Mouse (Mus musculus) CH12.LX (cell line): ENCODE measurements at regions not wholly inside any gene's neighbourhood (a gene's known extent, or its start where the extent isn't known, plus 50 kb on each side); places are given as distances from the start of the nearest gene placed in this dataset.

Experiments
- DNase-seq: peaks from one replicate; pipeline ENCODE4 v3.0.0-alpha.2; 2013; ENCODE audit errors: extremely low read depth
- H3K27ac ChIP-seq: 2 replicates; pipeline ENCODE4 v1.5.1; 2012; ENCODE audit warnings: low read depth, mild to moderate bottlenecking, control low read depth, moderate library complexity; ENCODE audit not compliant: insufficient read depth
- H3K27me3 ChIP-seq: replicated peaks from 2 replicates; pipeline ENCODE3; 2012; ENCODE audit warnings: inconsistent platforms
- H3K36me3 ChIP-seq, 2 experiments: replicated peaks in 1 of 2; 2 replicates each; pipeline versions ENCODE3 to v1.6.1; 2012; ENCODE audit warnings: inconsistent platforms in 1 of 2, low read length in 1 of 2, mild to moderate bottlenecking in 1 of 2, mixed read lengths in 1 of 2, moderate library complexity in 1 of 2; ENCODE audit not compliant: control insufficient read depth in 1 of 2, insufficient read depth in 1 of 2
- H3K4me1 ChIP-seq, 2 experiments: 2 replicates each; pipeline ENCODE4 v1.6.1; 2012; ENCODE audit warnings: inconsistent platforms in 1 of 2, moderate library complexity in 1 of 2; ENCODE audit not compliant: insufficient read depth in 2 of 2, control insufficient read depth in 1 of 2
- H3K4me2 ChIP-seq: 2 replicates; pipeline ENCODE4 v1.6.1; 2012; ENCODE audit warnings: low read depth, mild to moderate bottlenecking, control low read depth; ENCODE audit not compliant: poor library complexity, insufficient read depth, severe bottlenecking
- H3K4me3 ChIP-seq, 3 experiments: fragments of 150-350 bp in 1 of 3; sonication (generic) in 1 of 3; replicated peaks in 1 of 3; 2 replicates each; pipeline versions ENCODE3 to v1.5.1; 2011 to 2012; ENCODE audit warnings: low read depth in 2 of 3, low read length in 2 of 3, mild to moderate bottlenecking in 2 of 3, moderate library complexity in 2 of 3, control low read depth in 1 of 3, improper control_type of control experiment in 1 of 3, inconsistent platforms in 1 of 3, mixed read lengths in 1 of 3; ENCODE audit not compliant: poor library complexity in 1 of 3
- H3K79me2 ChIP-seq: replicated peaks from 2 replicates; pipeline ENCODE4 v1.6.1; 2012; ENCODE audit warnings: mild to moderate bottlenecking, moderate library complexity; ENCODE audit not compliant: control insufficient read depth, poor library complexity, insufficient read depth, severe bottlenecking; ENCODE audit errors: extremely low read depth
- H3K9ac ChIP-seq: 2 replicates; pipeline ENCODE4 v1.6.1; 2012; ENCODE audit warnings: low read depth, mild to moderate bottlenecking, control low read depth, moderate library complexity; ENCODE audit not compliant: insufficient read depth
- H3K9me3 ChIP-seq: replicated peaks from 2 replicates; pipeline ENCODE3; 2012; ENCODE audit warnings: low read length, inconsistent platforms, mixed read lengths
- CHD1 ChIP-seq: IDR thresholded peaks from 2 replicates; pipeline ENCODE4 v1.6.1; 2012; ENCODE audit warnings: low read depth, low read length, improper control_type of control experiment, inconsistent platforms
- CHD2 ChIP-seq: IDR thresholded peaks from 2 replicates; pipeline ENCODE4 v1.6.1; 2011; ENCODE audit warnings: low read length, improper control_type of control experiment
- CTCF ChIP-seq, 2 experiments: IDR thresholded peaks in 1 of 2; conservative IDR thresholded peaks in 1 of 2; 2 replicates each; pipeline ENCODE4 v1.5.1; 2011 to 2012; ENCODE audit warnings: low read depth in 2 of 2, low read length in 2 of 2, improper control_type of control experiment in 1 of 2, inconsistent platforms in 1 of 2, mild to moderate bottlenecking in 1 of 2, moderate library complexity in 1 of 2
- ELF1 ChIP-seq: IDR thresholded peaks from 2 replicates; pipeline ENCODE4 v1.6.1; 2014; ENCODE audit warnings: low read depth, mild to moderate bottlenecking, inconsistent platforms, low read length, improper control_type of control experiment
- EP300 ChIP-seq: IDR thresholded peaks from 2 replicates; pipeline ENCODE4 v1.6.1; 2011; ENCODE audit warnings: low read length, improper control_type of control experiment
- ETS1 ChIP-seq: conservative IDR thresholded peaks from 2 replicates; pipeline ENCODE4 v1.6.1; 2012; ENCODE audit warnings: low read depth, mild to moderate bottlenecking, inconsistent platforms, low read length, improper control_type of control experiment, moderate library complexity
- GABPA ChIP-seq: IDR thresholded peaks from 2 replicates; pipeline ENCODE4 v1.6.1; 2012; ENCODE audit warnings: low read depth, low read length, improper control_type of control experiment, inconsistent platforms; ENCODE audit not compliant: insufficient replicate concordance
- HCFC1 ChIP-seq: IDR thresholded peaks from 2 replicates; pipeline ENCODE4 v1.6.1; 2012; ENCODE audit warnings: low read depth, mild to moderate bottlenecking, inconsistent platforms, low read length, improper control_type of control experiment
- JUND ChIP-seq: conservative IDR thresholded peaks from 2 replicates; pipeline ENCODE4 v1.6.1; 2011; ENCODE audit warnings: low read depth, low read length, improper control_type of control experiment
- MAX ChIP-seq: IDR thresholded peaks from 2 replicates; pipeline ENCODE4 v1.6.1; 2011; ENCODE audit warnings: low read length, improper control_type of control experiment
- MAZ ChIP-seq: IDR thresholded peaks from 2 replicates; pipeline ENCODE4 v1.6.1; 2012; ENCODE audit warnings: low read depth, mild to moderate bottlenecking, inconsistent platforms, low read length, improper control_type of control experiment, moderate library complexity
- MEF2A ChIP-seq: IDR thresholded peaks from 2 replicates; pipeline ENCODE4 v1.6.1; 2014; ENCODE audit warnings: low read depth, mild to moderate bottlenecking, inconsistent platforms, low read length, improper control_type of control experiment, borderline replicate concordance
- MXI1 ChIP-seq: IDR thresholded peaks from 2 replicates; pipeline ENCODE4 v1.6.1; 2011; ENCODE audit warnings: mild to moderate bottlenecking, low read depth, low read length, improper control_type of control experiment
- MYC ChIP-seq: IDR thresholded peaks from 2 replicates; pipeline ENCODE4 v1.6.1; 2011; ENCODE audit warnings: low read depth, mild to moderate bottlenecking, improper control_type of control experiment, low read length
- NRF1 ChIP-seq: IDR thresholded peaks from 2 replicates; pipeline ENCODE4 v1.6.1; 2014; ENCODE audit warnings: low read depth, mild to moderate bottlenecking, inconsistent platforms, low read length, improper control_type of control experiment, moderate library complexity
- PAX5 ChIP-seq: IDR thresholded peaks from 2 replicates; pipeline ENCODE4 v1.6.1; 2012; ENCODE audit warnings: low read length, inconsistent platforms, mixed read lengths
- POLR2A ChIP-seq: IDR thresholded peaks from 2 replicates; pipeline ENCODE4 v1.6.1; 2011; ENCODE audit warnings: low read depth, mild to moderate bottlenecking, improper control_type of control experiment, low read length
- POLR2AphosphoS2 ChIP-seq: IDR thresholded peaks from 2 replicates; pipeline ENCODE4 v1.6.1; 2011; ENCODE audit warnings: low read depth, low read length, improper control_type of control experiment
- RCOR1 ChIP-seq: conservative IDR thresholded peaks from 2 replicates; pipeline ENCODE4 v1.6.1; 2012; ENCODE audit warnings: low read depth, mild to moderate bottlenecking, inconsistent platforms, low read length, improper control_type of control experiment
- SIN3A ChIP-seq: IDR thresholded peaks from 2 replicates; pipeline ENCODE4 v1.6.1; 2012; ENCODE audit warnings: low read length, improper control_type of control experiment, inconsistent platforms
- TCF12 ChIP-seq: IDR thresholded peaks from 2 replicates; pipeline ENCODE4 v1.6.1; 2014; ENCODE audit warnings: low read depth, mild to moderate bottlenecking, inconsistent platforms, low read length, improper control_type of control experiment
- UBTF ChIP-seq: IDR thresholded peaks from 2 replicates; pipeline ENCODE4 v1.6.1; 2012; ENCODE audit warnings: low read depth, mild to moderate bottlenecking, inconsistent platforms, low read length, improper control_type of control experiment, moderate library complexity
- USF1 ChIP-seq: IDR thresholded peaks from 2 replicates; pipeline ENCODE4 v1.6.1; 2014; ENCODE audit warnings: low read depth, mild to moderate bottlenecking, inconsistent platforms, low read length, improper control_type of control experiment
- USF2 ChIP-seq: conservative IDR thresholded peaks from 2 replicates; pipeline ENCODE4 v1.6.1; 2011; ENCODE audit warnings: low read depth, low read length, improper control_type of control experiment
- ZC3H11A ChIP-seq: IDR thresholded peaks from 2 replicates; pipeline ENCODE4 v1.6.1; 2012; ENCODE audit warnings: low read depth, mild to moderate bottlenecking, inconsistent platforms, low read length, improper control_type of control experiment
- ZKSCAN1 ChIP-seq: IDR thresholded peaks from 2 replicates; pipeline ENCODE4 v1.6.1; 2012; ENCODE audit warnings: low read depth, inconsistent platforms, low read length, improper control_type of control experiment, borderline replicate concordance
- ZMIZ1 ChIP-seq: IDR thresholded peaks from 2 replicates; pipeline ENCODE4 v1.6.1; 2012; ENCODE audit warnings: low read depth, mild to moderate bottlenecking, inconsistent platforms, low read length, improper control_type of control experiment
- dilution Hi-C: fragments of 300-500 bp; cut with MboI; formaldehyde crosslinking; loops from 2 replicates; pipeline ENCODE4 v1.14.3; 2020; ENCODE audit warnings: low sequenced_read_pairs; ENCODE audit not compliant: extremely low pct_unique_long_range_greater_than_20kb, extremely low pct_ligation_motif_present
- in situ Hi-C: fragments of 300-500 bp; cut with MboI; formaldehyde crosslinking; loops from 3 replicates; pipeline ENCODE4 v1.14.3; 2019; ENCODE audit warnings: low sequenced_read_pairs, low pct_ligation_motif_present, low pct_unique_long_range_greater_than_20kb, mixed read lengths

DNA sequence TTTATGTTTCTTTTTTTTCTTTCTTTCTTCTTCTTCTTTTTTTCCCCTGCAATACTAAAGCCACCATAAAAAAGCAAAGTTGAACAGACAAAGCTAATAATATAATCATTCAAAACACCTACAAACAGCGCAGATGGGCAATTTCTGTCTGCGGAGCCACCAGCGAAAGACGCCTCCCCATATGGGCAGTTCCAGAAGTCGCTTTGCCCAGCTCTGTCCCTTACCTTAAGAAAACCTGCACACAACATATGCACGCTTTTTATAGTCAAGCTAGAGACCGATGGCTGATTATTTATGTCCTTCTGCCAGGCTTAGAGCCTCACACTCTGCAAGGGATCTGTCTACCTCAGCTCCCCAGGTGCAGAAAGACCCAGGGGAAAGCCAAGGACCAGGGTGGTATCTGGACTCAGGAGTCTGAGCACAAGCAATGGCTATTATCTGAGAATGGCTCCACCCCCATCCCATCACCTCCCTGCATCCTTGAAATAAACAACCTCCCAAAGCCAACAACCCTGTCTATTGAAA is 326.6 kb downstream of the Tshz3 start:
- no peak overlapping the region for H3K4me2 ChIP-seq
- H3K27ac ChIP-seq: no peak overlapping the region
- in situ Hi-C loops (no loop called here), dilution Hi-C loops (no loop called here)
- H3K9me3 ChIP-seq: peaks cover 71% of the 10 kb centered on the region
- TF ChIP-seq USF2 (no peak), MYC (no peak), GABPA (no peak), NRF1 (no peak), CHD1 (no peak), ETS1 (no peak), POLR2A (no peak), ELF1 (no peak), UBTF (no peak), PAX5 (no peak), JUND (no peak), HCFC1 (no peak), MAZ (no peak), CHD2 (no peak), EP300 (no peak)
- no peaks in the 10 kb centered on the region for H3K27me3 ChIP-seq
- H3K9ac ChIP-seq: no peak overlapping the region
- no peak overlapping the region for H3K4me3 ChIP-seq
- H3K4me1 ChIP-seq: no peaks in the 10 kb centered on the region
- H3K79me2 ChIP-seq: no peaks in the 10 kb centered on the region
- H3K36me3 ChIP-seq: no peaks in the 10 kb centered on the region
- DNase-seq: no peak

DNA sequence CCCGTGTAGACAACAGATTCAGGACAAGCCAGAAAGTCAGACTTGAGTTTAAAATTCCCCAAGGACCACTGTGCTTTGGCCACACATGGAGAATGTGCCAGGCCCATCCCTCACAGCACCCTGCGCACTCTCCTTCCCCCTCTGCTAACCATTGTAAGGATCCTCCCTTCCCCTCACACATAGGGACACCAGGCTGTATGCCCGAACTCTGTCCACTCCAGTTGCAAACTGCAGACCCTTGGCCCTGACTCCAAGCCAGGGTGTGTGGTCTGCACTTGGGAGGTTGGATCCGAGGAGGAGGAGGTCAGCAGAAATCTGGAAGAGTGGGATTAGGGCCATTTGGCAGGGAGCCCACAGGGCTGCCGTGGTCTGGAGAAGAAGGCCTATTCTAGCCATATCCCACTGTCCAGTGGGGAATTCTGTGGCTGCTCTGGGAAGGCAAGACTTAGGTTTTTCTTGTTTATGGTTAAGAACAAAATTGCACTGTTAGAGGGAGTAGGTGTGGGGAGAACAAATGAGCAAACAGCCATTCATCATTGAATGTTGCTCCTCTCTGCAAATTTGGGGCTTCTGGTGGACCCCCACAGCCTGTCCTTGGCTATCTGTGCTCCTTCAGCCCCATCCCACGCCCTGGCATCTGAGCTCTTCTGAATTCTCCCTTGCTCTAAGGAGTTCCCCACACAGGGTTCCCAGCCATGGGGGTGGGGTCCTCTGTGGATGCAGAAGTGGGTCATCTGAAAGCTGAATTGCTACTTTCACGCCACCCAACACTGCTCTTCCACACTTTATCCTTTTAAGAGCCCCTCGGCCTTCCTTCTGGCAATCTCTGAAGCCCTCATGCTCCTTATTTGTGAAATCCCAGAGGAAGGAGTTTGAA is 366.9 kb downstream of the Tshz3 start:
- Histone ChIP-seq H3K36me3 (no peaks in the 10 kb centered on the region), H3K9me3 (peaks cover 75% of the 10 kb centered on the region), H3K9ac (no peak overlapping the region), H3K4me1 (no peaks in the 10 kb centered on the region), H3K79me2 (no peaks in the 10 kb centered on the region), H3K27ac (no peak overlapping the region), H3K4me2 (no peak overlapping the region), H3K4me3 (no peak overlapping the region), H3K27me3 (no peaks in the 10 kb centered on the region)
- dilution Hi-C loops: no loop called here
- in situ Hi-C loops: no loop called here
- TF ChIP-seq CHD1 (no peak), ZC3H11A (no peak), SIN3A (no peak), RCOR1 (no peak), PAX5 (no peak), GABPA (no peak), USF2 (no peak), JUND (no peak), MAX (no peak), NRF1 (no peak), MYC (no peak), UBTF (no peak), POLR2AphosphoS2 (no peak), CTCF (conservative IDR thresholded peaks at IDR 0.05 in 1 of 2, IDR thresholded peaks at IDR 0.05 in 1 of 2; ENCODE audit: low read depth in 2 of 2, low read length in 2 of 2) (no peak), USF1 (no peak), MXI1 (no peak), MEF2A (no peak), TCF12 (no peak), ZKSCAN1 (no peak), ZMIZ1 (no peak)
- DNase-seq: no peak
